Mouse (Mus musculus) right cerebral cortex, adult 18-20 months (tissue): ENCODE measurements at regions not wholly inside any gene's neighbourhood (a gene's known extent, or its start where the extent isn't known, plus 50 kb on each side); places are given as distances from the start of the nearest gene placed in this dataset.

ENCODE experiments used
- DNase-seq: peaks from one replicate; pipeline ENCODE4 v3.0.0; 2022; ENCODE audit warnings: mixed read lengths

GRCm38 (mm10) chr6:52486146-52486545, 154.0 kb downstream of the Hibadh start:
- DNase-seq: no peak

GRCm38 (mm10) chr6:52486655-52487054, 153.5 kb downstream of the Hibadh start:
- DNase-seq: no peak

- DNase-seq: no peak
Observed at GRCm38 (mm10) chr6:52487861-52488260, 152.3 kb downstream of the Hibadh start.

GRCm38 (mm10) chr6:52490264-52490775, 149.9 kb downstream of the Hibadh start:
- DNase-seq: no peak

GRCm38 (mm10) chr6:52495301-52495700, 144.9 kb downstream of the Hibadh start:
- no peak for DNase-seq

- DNase-seq: no peak
Observed at GRCm38 (mm10) chr6:52495855-52496254, 144.3 kb downstream of the Hibadh start.
